Mouse (Mus musculus): ENCODE measurements around the gene Btg2. TPM values are rescaled to one million over a fixed set of nuclear protein-coding genes. Genes with fewer than 3 reads are reported as not detected.

Btg2 gene
- polyA plus RNA-seq, 2 experiments = 18.6 to 26.4 TPM

- Histone ChIP-seq H3K4me2 (replicated peaks; ENCODE audit: low read depth, low read length, severe bottlenecking) (no peak overlapping the region), H3K27me3 (ENCODE audit: control insufficient read depth, insufficient read depth, low read length) (no peaks in the 10 kb centered on the region), H3K36me3 (ENCODE audit: control insufficient read depth, insufficient read depth, low read length) (no peaks in the 10 kb centered on the region), H3K4me1 (ENCODE audit: control insufficient read depth, insufficient read depth, low read length) (peaks cover 1% of the 10 kb centered on the region; the same call in 1 of the 2 replicates), H3K9ac (ENCODE audit: low read depth, low read length, severe bottlenecking) (no peak overlapping the region), H3K4me3 (replicated peaks; ENCODE audit: low read length) (no peak overlapping the region), H3K27ac (replicated peaks; ENCODE audit: low read depth, low read length) (no peak overlapping the region), H3K9me3 (ENCODE audit: control insufficient read depth, low read length) (no peaks in the 10 kb centered on the region)
- DNase-seq (ENCODE audit: low spot score) (peak; percentile 87), ATAC-seq (ENCODE audit: low FRiP score, low read depth) (peak; percentile 76)
- 1% methylated on average over 5 of the region's 5 CpGs for WGBS
- no peak for TF ChIP-seq POLR2A (IDR thresholded peaks at IDR 0.05; ENCODE audit: borderline replicate concordance, extremely low read depth, insufficient read depth, insufficient read length)
Observed at GRCm38 (mm10) chr1:134048759-134049158, 30.2 kb downstream of the Btg2 start.

GRCm38 (mm10) chr1:134047431-134047830, 31.5 kb downstream of the Btg2 start:
- no peak overlapping the region for H3K4me2 ChIP-seq (replicated peaks; ENCODE audit: low read depth, low read length, severe bottlenecking)
- no peaks in the 10 kb centered on the region for H3K9me3 ChIP-seq (ENCODE audit: control insufficient read depth, low read length)
- WGBS = 81% methylated on average over 6 of the region's 6 CpGs
- no peak overlapping the region for H3K9ac ChIP-seq (ENCODE audit: low read depth, low read length, severe bottlenecking)
- no peak overlapping the region for H3K4me3 ChIP-seq (replicated peaks; ENCODE audit: low read length)
- no peaks in the 10 kb centered on the region for H3K27me3 ChIP-seq (ENCODE audit: control insufficient read depth, insufficient read depth, low read length)
- H3K27ac ChIP-seq (replicated peaks; ENCODE audit: low read depth, low read length) = no peak overlapping the region
- H3K36me3 ChIP-seq (ENCODE audit: control insufficient read depth, insufficient read depth, low read length) = no peaks in the 10 kb centered on the region
- TF ChIP-seq POLR2A (IDR thresholded peaks at IDR 0.05; ENCODE audit: borderline replicate concordance, extremely low read depth, insufficient read depth, insufficient read length) = no peak
- no peak for DNase-seq (ENCODE audit: low spot score)
- no peak for ATAC-seq (ENCODE audit: low FRiP score, low read depth)
- peaks cover 12% of the 10 kb centered on the region for H3K4me1 ChIP-seq (ENCODE audit: control insufficient read depth, insufficient read depth, low read length)

DNA sequence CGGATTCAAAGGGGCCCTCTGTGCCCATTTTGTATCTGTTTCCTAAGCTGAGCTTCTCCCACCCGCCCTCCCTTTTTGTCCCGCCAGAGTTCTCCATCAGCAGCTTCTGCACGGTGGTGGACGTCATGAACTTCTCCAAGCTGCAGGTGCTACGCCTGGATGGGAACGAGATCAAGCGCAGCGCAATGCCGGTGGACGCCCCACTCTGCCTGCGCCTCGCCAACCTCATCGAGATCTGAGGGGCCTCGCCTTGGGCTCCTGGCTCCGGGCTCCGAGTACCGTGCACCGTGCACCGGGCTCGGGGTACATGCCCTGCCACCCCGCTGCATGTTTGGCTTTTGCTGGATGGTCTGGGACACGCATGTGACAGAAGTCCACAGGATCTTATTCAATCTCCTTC, 32.5 kb downstream of the Btg2 start:
- ATAC-seq (ENCODE audit: low FRiP score, low read depth) = no peak
- TF ChIP-seq POLR2A (IDR thresholded peaks at IDR 0.05; ENCODE audit: borderline replicate concordance, extremely low read depth, insufficient read depth, insufficient read length) = no peak
- H3K36me3 ChIP-seq (ENCODE audit: control insufficient read depth, insufficient read depth, low read length) = no peaks in the 10 kb centered on the region
- 24% methylated on average over 23 of the region's 23 CpGs for WGBS
- peak overlapping the region; percentile 15; the same call in 1 of the 2 replicates for H3K4me3 ChIP-seq (replicated peaks; ENCODE audit: low read length)
- H3K9ac ChIP-seq (ENCODE audit: low read depth, low read length, severe bottlenecking) = 0 out of 2 replicates have a peak overlapping the region, but pooled peaks have one; percentile 38
- H3K4me2 ChIP-seq (replicated peaks; ENCODE audit: low read depth, low read length, severe bottlenecking) = peak overlapping the region; percentile 51
- H3K27me3 ChIP-seq (ENCODE audit: control insufficient read depth, insufficient read depth, low read length) = no peaks in the 10 kb centered on the region
- no peak for DNase-seq (ENCODE audit: low spot score)
- H3K4me1 ChIP-seq (ENCODE audit: control insufficient read depth, insufficient read depth, low read length) = peaks cover 12% of the 10 kb centered on the region
- no peaks in the 10 kb centered on the region for H3K9me3 ChIP-seq (ENCODE audit: control insufficient read depth, low read length)
- H3K27ac ChIP-seq (replicated peaks; ENCODE audit: low read depth, low read length) = no peak overlapping the region

DNA sequence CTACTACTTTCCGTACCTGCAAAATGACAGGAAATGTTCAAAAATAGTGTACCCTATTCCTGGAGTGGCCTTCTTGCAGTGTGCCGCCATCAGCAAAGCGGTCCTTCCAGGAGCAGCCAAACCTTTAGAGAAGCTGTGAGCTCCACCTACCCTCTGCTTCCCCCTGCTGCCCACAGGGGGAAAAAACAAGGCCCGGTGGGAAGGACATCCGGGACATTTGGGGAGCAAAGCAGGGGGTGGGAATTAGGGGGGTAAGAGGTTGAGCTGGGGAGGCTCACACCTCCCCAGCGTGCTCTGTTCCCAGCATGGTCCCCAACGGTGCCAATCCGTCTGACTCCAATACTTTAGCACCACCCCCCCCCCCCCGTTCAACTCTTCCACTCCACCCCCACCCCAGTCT, 32.9 kb downstream of the Btg2 start:
- 2% methylated on average over 6 of the region's 9 CpGs for WGBS
- Histone ChIP-seq H3K9ac (ENCODE audit: low read depth, low read length, severe bottlenecking) (peak overlapping the region; percentile 38; the same call in 1 of the 2 replicates), H3K9me3 (ENCODE audit: control insufficient read depth, low read length) (no peaks in the 10 kb centered on the region), H3K4me1 (ENCODE audit: control insufficient read depth, insufficient read depth, low read length) (peaks cover 12% of the 10 kb centered on the region), H3K27ac (replicated peaks; ENCODE audit: low read depth, low read length) (no peak overlapping the region), H3K4me2 (replicated peaks; ENCODE audit: low read depth, low read length, severe bottlenecking) (peak overlapping the region; percentile 51), H3K27me3 (ENCODE audit: control insufficient read depth, insufficient read depth, low read length) (no peaks in the 10 kb centered on the region), H3K36me3 (ENCODE audit: control insufficient read depth, insufficient read depth, low read length) (no peaks in the 10 kb centered on the region), H3K4me3 (replicated peaks; ENCODE audit: low read length) (peak overlapping the region; percentile 15; the same call in 1 of the 2 replicates)
- DNase-seq (ENCODE audit: low spot score) (peak; percentile 72), ATAC-seq (ENCODE audit: low FRiP score, low read depth) (peak; percentile 60; the same call in 1 of the 2 replicates)
- TF ChIP-seq POLR2A (IDR thresholded peaks at IDR 0.05; ENCODE audit: borderline replicate concordance, extremely low read depth, insufficient read depth, insufficient read length) = 0 out of 2 replicates have a peak, but pooled peaks have one; percentile 14

- Histone ChIP-seq H3K4me2 (replicated peaks; ENCODE audit: low read depth, low read length, severe bottlenecking) (no peak overlapping the region), H3K9ac (ENCODE audit: low read depth, low read length, severe bottlenecking) (no peak overlapping the region), H3K27me3 (ENCODE audit: control insufficient read depth, insufficient read depth, low read length) (no peaks in the 10 kb centered on the region), H3K4me3 (replicated peaks; ENCODE audit: low read length) (no peak overlapping the region), H3K36me3 (ENCODE audit: control insufficient read depth, insufficient read depth, low read length) (no peaks in the 10 kb centered on the region), H3K27ac (replicated peaks; ENCODE audit: low read depth, low read length) (no peak overlapping the region), H3K9me3 (ENCODE audit: control insufficient read depth, low read length) (no peaks in the 10 kb centered on the region), H3K4me1 (ENCODE audit: control insufficient read depth, insufficient read depth, low read length) (peaks cover 12% of the 10 kb centered on the region)
- 90% methylated on average over 6 of the region's 6 CpGs for WGBS
- no peak for ATAC-seq (ENCODE audit: low FRiP score, low read depth)
- no peak for DNase-seq (ENCODE audit: low spot score)
- no peak for TF ChIP-seq POLR2A (IDR thresholded peaks at IDR 0.05; ENCODE audit: borderline replicate concordance, extremely low read depth, insufficient read depth, insufficient read length)
Observed at GRCm38 (mm10) chr1:134044805-134045204, 34.1 kb downstream of the Btg2 start.

Data from limb, embryonic 14.5 days (tissue).